Mouse (Mus musculus) small intestine, adult 2 months (tissue): Measurements from ENCODE around the gene Gm45837.

ENCODE experiments used
- CTCF ChIP-seq: fragments of 200-500 bp; IDR thresholded peaks from 2 replicates; pipeline ENCODE4 v1.5.1; 2012; ENCODE audit warnings: low read depth, mild to moderate bottlenecking, control low read depth, inconsistent platforms, low read length, moderate library complexity, mixed read lengths; ENCODE audit not compliant: insufficient replicate concordance, insufficient read length; ENCODE audit errors: extremely low read depth
- POLR2A ChIP-seq: fragments of 200-500 bp; IDR thresholded peaks from 2 replicates; pipeline ENCODE4 v1.6.1; 2012; ENCODE audit warnings: low read depth, mild to moderate bottlenecking, control low read depth, inconsistent platforms, low read length, moderate library complexity

DNA sequence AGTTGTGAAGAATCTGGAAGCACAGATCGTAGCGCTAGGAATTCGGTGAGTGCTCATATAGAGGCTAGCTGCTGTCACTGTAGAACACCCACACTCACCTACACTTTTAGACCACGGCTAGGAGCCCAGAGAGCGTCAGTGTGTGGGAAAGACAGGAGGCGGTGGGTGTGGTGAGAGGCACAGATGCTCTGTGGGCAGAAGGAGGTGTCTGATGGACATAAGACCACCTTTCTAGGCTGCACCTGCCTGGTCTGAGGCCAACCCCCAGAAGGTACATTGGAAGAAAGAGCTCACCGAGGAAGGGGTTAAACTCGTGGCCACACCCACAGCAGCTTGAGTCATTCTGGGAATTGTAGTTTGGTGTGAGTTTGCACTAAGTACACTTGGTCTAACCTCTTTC is 16.0 kb downstream of the Gm45837 start:
- TF ChIP-seq CTCF = no peak
- TF ChIP-seq POLR2A = no peak
